Mouse (Mus musculus): ENCODE data around the gene Mknk1.

Gene Mknk1

DNA sequence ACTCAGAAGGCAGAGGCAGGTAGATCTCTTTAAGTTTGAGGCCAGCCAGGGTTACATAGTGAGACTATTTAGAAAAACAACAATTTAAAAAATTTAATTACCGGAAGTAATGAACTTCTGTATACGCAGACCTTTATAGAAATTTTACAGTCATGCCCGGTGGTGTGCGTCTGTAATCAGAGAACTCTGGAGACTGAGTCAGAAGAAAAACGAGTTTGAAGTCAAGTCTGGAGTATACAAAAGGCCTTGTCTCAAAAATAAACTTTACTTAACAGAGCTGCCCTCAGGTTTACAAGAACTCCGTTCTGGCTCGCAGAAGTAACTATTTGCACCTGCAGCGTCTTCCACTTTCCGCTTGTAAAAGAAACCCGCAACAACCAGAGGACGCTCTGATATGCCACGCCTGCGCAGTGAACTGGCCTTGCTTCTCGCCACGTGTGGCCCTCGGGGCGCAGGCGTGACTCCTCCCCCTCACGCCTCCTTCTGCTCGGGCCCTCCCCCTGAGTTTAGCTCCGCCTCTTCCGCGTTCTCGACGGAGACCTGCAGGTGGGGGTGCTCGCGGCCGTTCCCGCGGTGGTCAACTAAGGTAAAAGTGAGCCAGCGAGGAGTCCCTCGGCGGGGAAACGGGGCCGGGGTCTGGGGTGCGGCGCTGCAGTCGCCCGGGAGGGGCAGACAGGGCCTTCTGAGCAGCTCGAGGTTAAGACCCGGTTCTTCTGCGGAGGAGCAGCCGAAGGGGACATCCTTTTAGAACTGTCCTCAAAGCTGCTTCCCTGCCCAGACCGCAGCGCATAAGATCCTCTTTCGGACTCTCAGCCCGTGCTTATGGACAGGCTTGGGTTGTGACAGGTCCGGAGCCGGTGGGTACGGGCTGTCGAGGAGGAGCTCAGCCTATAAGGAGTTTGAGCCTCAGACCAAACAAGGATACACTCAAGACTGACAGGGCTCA lies at the start of gene Mknk1:
Gene Mknk1, plus strand, starts transcription at position 503 of the 946 bp plus-strand sequence.
- DNase-seq (ENCODE audit: low read depth): peak; percentile 99

DNA sequence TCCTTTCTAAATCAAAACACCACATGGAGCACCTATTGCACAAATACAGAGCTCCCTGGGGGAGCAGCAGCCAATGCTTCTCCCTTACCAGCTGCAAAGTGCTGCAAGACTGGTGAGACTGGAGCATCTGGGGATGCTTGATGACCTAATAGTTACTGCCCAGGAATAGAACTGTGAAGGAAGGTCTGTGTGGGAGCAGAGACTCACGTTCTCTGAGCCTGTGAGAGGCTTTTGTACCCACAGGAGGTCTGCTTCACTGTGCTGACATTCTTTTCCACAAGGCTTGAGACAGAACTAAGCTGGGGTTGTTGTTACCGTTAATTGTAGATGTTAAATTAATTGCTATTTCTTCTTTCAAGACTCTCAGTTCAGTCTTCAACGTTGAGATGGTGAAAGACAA lies 48.1 kb upstream of the Mknk1 start:
- no peak for DNase-seq (ENCODE audit: low read depth)

DNA sequence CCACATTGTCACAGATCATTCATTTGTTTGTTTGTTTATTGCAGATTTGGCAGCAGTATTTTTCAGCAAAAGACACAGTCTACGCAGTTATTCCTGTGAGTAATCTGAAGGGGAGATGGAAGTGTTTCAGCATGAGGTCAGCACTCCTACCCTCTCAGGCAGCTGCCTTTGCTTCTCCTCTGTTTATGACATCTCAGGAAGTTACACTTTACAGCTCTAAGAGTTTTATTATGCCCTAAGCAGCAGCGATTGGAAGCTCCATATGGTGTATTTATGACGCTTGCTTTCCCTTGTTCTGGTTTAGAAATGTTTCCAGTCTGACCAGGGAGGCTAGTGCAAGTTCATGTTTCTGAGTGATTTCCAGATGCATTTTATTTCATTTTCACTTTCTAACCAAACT lies 43.6 kb upstream of the Mknk1 start:
- DNase-seq (ENCODE audit: low read depth): peak; percentile 55

DNA sequence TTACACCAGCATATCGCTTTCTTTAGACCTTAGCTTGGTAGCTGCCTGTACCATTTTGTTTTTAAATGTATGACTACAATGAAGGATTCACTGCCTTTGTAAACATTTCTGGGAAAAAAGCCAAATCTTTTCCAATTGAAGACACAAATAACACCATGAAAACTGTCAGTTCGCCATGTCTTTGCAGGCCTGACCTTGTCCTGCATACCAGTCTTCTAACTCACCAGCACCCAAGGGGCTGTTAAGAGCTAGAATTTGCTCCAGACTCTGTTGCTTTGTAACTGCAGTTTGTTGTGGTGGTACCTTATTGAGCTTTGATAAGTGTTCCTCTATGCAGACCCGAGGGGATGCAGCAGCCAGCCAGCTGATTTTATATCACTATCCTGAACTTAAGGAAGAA lies 39.0 kb upstream of the Mknk1 start:
- DNase-seq (ENCODE audit: low read depth): peak; percentile 26

DNA sequence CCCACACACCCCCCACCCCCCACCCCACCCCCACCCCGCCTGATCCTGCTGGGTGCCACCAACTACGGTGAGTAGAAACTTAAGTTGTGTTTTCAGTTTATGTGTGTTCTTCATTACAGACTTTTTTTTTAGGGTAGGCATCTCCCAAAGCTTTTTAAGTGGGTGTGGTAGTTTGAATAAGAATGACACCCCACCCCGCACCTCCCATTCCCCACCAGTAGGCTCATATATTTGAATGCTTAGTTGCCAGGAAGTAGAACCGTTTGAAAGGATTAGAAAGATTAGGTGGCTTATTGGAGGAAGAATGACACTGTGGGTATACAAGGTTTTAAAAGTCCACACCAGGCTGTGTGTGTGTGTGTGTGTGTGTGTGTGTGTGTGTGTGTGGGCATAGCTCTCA lies 26.7 kb upstream of the Mknk1 start:
- no peak for DNase-seq (ENCODE audit: low read depth)

DNA sequence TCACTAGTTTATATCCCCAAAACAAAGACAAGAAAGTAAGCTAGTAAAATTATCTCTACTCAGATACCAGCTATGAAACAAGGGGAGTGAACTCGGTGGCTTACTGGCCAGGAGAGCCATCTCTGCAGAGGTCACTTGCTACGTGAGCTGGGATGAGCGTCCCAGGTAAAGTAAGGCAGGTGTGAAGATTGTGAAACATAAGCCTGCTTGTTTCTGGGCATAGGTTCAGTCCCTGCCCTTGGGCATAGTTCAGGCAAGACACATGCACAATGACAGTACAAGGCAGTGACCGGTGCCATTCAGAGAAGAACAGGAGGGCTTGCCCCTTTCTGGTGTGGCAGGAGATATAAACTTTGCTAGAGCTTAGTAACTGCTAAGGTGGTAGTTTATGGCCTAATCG lies 23.4 kb upstream of the Mknk1 start:
- DNase-seq (ENCODE audit: low read depth): no peak

DNA sequence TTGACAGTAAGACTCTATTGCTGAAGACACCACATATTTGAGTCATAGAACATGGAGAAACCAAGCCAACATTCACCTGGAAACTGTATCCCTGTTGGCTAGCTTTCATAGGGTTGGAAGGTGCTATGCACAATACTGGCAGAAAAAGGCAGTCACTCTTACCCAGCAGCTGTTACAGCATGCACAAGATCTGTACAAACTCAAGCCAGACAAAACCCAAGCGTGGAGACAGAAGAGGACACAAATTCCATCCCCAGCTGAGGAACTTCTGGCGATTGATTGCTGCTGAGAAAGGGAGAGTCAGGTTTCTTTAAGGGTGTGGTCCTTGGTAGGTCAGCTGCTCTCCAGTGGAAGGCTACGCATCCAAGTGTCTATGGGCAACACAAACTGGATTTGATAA lies 18.8 kb upstream of the Mknk1 start:
- DNase-seq (ENCODE audit: low read depth): no peak

DNA sequence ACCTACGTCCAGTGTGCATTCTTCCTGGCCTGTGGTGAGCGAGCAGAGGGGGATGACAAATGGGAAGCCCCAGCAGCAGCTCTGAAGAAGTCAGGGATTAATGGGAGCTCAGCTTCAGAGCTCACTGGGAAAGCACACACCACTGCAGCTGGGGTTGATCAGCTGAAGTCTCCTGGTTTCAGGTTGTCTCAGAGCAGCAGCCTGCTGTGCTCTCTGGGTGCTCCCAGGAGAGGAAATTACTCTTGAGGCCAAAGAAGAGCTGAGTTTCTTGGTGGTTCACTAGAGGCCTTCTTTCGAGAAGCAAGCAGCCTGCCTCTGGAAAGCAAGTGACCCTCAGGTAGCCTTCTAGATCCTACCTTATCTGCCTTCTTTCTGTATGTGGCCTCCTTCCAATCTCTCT lies 18.1 kb upstream of the Mknk1 start:
- DNase-seq (ENCODE audit: low read depth): no peak

DNA sequence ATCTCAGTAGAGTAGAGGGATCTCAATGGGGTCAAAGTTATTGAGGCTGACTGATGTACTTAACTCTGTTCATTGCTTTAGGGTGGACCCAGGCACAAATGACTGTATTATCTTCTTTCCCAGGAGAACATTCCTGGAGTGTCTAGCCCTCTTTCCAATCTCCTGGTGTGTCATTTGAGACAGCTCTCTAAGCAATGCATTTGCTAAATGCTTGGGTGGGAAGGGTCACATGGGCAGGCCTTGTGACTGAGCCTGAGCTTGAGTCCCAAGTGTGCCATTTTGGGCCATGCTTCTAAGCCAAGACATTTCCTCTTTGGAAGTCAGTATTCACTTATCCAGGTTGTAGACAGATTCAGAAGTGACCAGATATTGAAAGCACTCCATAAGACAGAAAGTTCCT lies 17.6 kb upstream of the Mknk1 start:
- DNase-seq (ENCODE audit: low read depth): no peak

DNA sequence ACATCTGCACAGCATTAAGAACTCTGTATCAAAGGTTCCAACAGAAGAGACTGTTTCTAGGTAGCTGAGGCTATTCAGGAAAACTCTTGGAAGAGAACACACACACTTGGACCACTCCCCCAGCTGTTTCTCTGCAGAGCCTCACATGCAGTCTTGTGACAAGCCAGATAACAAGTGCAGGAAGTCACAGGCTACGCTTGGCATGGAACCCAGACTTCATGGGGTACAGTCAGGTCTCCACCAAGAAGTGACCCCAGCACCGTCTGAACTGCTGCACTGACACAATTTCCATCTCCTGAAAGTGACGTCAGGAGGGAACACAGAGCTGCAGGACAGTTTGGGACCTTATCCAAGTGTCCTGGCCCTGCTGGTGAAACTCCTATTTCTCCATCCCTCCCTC lies 17.1 kb upstream of the Mknk1 start:
- no peak for DNase-seq (ENCODE audit: low read depth)

DNA sequence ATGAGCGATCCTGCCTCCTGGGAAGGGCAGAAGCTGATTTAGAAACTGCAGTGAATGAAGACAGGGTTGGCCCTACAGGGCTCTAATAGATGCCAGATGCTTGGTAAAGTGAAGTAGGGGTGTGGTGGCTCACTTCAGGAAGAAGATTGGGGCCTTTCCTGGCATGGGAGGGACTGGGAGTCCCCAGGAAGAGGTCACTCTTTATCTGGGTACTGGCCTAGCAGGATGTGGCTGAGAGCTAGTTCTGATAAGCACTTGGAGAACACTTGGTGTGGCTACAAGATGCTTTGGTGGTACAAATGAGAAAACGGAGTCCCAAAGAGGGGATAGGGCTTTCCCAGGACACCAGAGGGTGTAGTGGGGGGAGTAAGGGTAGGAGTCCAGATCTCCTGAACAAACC lies 14.8 kb upstream of the Mknk1 start:
- peak; percentile 43 for DNase-seq (ENCODE audit: low read depth)

DNA sequence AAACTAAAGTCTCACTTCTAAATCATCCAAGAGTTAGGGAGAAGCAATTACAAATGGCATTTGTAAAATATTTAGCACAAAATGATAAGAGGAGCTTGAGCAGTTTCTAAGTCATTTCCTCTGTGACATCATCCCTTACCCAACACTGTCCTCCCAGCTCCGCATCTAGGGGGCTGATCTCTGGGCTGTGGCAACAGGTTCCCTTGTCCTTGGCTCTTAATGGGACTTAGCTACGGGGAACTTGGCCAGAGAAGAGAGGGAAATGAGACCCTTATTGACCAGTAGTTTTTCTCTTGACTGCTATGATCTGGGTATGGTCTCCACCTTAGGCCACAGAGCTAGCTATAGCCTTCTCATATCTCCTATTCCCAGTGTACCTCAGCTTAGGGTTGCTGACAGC lies 13.7 kb upstream of the Mknk1 start:
- DNase-seq (ENCODE audit: low read depth): no peak

DNA sequence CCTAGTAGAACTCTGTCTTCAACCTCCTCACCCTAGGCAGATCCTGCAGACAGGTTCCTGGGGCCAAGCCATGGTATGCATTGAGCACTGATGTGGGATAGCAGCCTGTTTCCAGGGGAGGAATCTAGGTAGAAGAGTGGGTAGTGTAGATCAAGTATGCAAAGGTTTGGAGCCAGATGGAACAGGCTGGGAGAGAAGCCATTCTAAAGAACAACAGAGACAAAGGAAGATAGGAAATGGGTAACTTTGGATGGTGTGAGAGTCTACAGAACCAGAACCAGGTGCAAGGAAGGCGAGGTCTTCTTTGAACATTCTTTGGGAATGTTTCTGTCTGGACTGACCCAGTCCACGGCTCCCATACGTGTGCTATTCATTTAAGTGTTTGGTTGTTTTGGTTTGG lies 11.9 kb upstream of the Mknk1 start:
- DNase-seq (ENCODE audit: low read depth): no peak

DNA sequence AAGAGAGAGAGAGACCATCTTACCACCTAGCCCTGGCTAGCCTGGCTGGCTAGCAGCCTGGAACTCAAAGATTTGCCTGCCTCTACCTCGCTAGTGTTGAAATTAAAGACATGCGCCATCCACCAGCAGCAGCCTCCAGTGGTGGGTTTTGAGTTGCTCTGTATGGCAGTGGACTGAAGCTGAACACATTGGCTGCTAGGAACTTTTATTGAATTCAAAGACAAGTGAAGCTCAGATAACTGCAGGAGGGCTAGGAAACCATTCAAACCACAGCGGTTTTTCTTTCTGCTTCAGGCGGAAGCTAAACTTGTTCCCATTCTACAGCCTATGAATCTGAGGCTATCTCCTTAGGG lies 11.5 kb upstream of the Mknk1 start:
- peak; percentile 56 for DNase-seq (ENCODE audit: low read depth)

DNA sequence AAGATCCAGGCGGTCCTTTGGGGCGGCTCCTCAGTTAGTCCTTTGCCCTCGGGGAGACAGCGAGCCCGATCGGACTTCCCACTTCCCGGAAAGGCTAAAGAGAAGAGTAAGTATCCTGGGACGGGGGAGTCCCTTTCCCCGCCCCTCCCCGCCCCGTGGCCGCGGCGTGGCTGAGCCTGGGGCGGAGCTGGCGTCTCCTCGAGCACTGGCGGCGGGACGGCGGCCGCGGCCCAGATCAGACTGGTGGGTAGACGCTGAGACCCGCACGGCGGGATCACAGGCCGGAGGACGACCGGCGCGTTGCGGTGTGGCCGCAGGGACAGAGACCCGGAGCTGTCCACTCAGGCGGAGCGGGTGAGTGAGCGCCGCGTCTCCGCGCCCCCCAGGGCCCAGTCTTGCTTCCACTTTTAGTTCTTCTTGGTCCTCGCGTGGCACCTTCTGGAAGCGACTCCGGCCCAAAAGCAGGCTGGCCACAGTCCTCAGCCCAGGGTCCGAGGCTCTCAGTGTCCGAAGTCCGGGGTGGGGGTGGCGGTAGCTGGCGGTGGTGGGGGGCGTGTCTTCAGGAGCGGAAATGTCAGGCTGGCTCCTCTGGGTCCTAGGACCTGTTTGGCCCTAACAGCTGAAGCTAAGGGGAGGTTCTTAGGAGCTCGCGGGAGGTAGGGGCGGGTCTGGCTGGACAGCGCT lies 11.0 kb upstream of the Mknk1 start, which contains the start of gene Mob3c:
Gene Mob3c, plus strand, starts transcription at position 205 of the 684 bp plus-strand sequence.
- DNase-seq (ENCODE audit: low read depth): peak; percentile 88

DNA sequence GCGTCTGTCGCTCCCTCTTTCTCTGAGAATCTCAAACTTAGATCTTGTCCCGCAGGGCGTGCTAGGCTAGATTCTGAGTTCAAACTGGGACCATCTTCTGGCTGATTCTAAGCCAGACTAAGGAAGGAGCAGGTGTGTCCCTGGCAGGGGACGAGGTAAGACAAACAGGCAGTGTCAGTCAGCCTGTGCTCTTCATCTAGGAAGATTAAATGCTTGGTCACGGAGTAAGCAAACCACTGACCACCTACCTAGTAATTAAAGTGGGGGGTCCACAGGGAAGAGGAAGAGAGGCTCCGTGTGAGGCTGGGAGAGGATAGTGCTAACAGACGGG lies 10.5 kb upstream of the Mknk1 start:
- no peak for DNase-seq (ENCODE audit: low read depth)

DNA sequence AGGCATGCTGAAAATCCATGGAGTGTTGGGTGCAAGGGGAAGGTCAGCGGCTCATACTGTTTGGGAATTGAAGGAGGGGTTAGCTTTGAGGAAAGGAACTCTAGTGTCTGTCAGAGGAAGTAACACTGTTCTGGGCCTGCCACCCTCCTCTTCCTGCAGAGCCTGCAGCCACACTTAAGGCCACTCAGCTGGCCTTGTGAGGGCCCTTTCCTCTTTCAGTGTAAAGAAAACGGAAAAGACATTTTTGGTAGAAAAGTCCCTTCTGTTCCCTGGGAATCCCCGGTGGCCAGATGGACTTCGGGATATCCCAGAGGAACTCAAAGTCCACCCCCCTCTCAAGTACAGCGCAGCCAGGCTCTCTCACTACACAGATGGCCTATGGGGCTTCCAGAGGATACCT lies 8.5 kb upstream of the Mknk1 start:
- no peak for DNase-seq (ENCODE audit: low read depth)

DNA sequence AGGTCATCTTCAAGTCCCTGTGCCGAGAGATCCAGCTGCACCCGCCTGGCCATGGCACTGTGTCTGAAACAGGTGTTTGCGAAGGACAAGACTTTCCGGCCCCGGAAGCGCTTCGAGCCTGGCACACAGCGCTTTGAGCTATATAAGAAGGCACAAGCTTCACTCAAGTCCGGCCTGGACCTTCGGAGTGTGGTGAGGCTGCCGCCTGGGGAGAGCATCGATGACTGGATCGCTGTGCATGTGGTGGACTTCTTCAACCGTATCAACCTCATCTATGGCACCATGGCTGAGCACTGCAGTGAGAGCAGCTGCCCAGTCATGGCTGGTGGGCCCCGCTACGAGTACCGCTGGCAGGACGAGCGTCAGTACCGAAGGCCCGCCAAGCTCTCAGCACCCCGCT lies 7.8 kb upstream of the Mknk1 start:
- no peak for DNase-seq (ENCODE audit: low read depth)

DNA sequence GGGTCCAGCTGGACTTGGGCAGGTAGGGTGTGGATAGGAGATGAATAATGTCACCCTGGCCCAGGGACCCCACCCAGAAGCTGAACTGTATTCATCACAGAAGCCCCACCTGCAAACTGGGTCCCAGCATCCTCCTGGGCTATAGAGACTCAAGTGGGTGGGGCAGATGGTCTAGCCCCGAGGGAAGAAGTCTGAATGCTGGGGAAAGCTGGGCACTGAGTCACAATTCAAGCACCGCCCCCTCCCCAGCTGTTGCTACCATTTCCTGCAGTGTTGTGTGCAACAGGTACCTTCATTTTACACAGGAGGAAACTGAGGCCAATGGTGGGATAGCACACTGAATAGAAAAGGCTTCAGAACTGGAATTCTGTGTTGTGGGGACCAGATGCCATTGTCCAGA lies 7.0 kb upstream of the Mknk1 start:
- DNase-seq (ENCODE audit: low read depth): no peak

DNA sequence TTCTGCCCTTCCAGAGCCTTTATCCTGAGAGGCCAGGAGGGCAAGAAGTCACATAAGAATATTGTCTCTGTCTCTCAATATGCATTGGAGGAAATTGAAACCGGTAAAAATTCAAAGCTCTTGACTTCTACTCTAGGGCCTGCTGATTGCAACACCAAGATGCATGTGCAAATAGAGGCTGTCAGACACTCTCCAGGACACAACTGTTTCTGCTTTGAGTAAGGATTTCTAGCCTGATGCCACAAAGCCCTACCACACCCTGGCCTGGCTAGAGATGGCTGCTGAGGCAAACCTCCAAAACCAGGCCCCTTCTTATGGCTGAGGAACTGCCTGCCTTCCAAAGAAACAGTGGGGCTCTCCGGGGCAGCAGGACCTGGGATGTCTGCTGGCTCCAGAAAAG lies 3.4 kb upstream of the Mknk1 start:
- DNase-seq (ENCODE audit: low read depth): peak; percentile 69

DNA sequence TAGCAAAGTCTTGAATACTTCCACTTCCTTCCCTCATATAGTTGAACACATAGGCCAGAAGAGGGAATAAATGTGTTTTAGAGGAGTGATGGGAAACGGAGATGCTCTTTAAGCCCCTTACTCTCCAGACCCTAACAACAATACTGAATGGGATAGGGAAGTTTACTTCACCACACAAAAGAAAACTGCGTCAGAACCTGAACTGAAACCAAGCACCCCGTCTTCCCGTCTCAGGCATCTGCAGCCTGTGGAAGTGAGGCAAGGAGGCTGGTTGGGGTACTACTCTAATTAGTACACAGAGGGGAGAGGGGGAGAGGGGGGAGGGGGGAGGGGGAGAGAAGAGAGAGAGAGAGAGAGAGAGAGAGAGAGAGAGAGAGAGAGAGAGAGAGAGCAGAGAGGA lies 802 bp upstream of the Mknk1 start:
- DNase-seq (ENCODE audit: low read depth): no peak

DNA sequence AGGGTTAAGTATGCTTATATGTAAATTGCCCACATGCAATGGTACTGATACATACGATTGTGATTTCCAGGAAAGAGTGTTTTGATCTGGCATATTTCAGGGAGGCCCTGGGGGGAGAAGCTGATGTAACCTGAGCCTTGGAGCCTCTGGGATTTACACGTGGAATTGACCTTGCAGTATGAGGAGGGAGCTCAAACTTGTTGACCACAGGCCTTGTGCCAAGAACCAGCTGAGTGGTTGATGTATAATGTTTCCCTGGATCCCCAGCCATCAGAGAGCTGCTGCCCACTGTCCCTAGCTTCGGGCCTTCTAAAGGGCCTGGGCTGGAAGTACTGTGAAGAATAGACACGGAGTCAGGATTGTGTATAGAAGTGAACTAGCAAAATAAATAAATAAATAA lies 958 bp downstream of the Mknk1 start:
- peak; percentile 85 for DNase-seq (ENCODE audit: low read depth)

DNA sequence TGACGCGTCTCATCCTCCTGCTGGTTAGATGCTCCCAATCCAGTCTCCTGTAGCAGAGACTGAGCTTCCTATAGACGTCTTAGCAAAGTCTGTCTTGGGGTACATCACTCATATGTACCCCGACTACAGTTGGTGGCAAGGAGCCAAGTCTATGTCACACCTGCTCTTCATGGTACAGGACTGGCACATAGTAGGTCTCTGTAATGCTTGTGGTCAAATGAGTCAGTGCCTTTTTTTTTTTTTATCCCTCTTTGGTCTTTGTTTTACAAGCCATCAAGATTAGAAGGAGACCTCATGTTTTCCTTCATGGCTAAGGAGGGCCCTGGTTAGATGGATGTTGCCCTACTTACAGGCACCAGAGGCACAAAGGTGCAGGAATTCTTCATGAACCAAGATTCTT lies 1.8 kb downstream of the Mknk1 start:
- DNase-seq (ENCODE audit: low read depth): no peak

DNA sequence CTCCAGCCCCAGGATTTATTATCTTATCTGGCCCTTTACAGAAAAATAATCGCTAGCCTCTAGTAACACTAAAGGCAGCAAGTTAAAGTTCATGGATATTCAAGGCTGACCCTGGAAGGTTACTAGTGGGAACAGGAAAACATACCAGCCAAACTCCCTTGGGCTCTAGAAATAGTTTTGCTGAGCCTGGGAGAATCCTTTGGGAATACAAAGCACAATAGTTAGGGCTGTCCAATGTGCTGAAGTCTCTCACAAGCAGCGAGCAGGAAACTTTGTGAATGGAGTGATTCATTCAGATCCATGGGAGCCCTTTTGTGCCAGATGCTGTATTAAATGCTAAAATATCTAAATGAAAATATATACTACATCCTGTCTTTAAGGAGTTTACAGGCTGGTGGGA lies 7.7 kb downstream of the Mknk1 start:
- peak; percentile 66 for DNase-seq (ENCODE audit: low read depth)
